Mouse (Mus musculus) MEL (cell line): ENCODE results near the gene Wdr24. TPM values are rescaled to one million over a fixed set of nuclear protein-coding genes. Genes with fewer than 3 reads are reported as not detected.
A peak's percentile ranks its signal among the peaks of the same experiment; 100 is the strongest.

ENCODE experiments used
- DNase-seq: peaks from one replicate; pipeline ENCODE4 v3.0.0; 2011; ENCODE audit warnings: low read depth, low spot score
- H3K27ac ChIP-seq: 2 replicates; pipeline ENCODE4 v1.5.1; 2012; ENCODE audit warnings: low read depth, mild to moderate bottlenecking, control low read depth, low read length, moderate library complexity; ENCODE audit not compliant: control insufficient read depth
- H3K27me3 ChIP-seq, 2 experiments: fragments of 150-350 bp in 1 of 2; sonication (generic) in 1 of 2; 2 replicates each; pipeline ENCODE4 v1.6.1; 2012; ENCODE audit warnings: low read length in 2 of 2, mild to moderate bottlenecking in 2 of 2, improper control_type of control experiment in 1 of 2, moderate library complexity in 1 of 2; ENCODE audit not compliant: insufficient read depth in 2 of 2, control insufficient read depth in 1 of 2
- H3K36me3 ChIP-seq, 2 experiments: 2 replicates each; pipeline ENCODE4 v1.6.1; 2012 to 2014; ENCODE audit warnings: low read length in 2 of 2, improper control_type of control experiment in 1 of 2, inconsistent platforms in 1 of 2, mild to moderate bottlenecking in 1 of 2; ENCODE audit not compliant: insufficient read depth in 2 of 2, control insufficient read depth in 1 of 2
- H3K4me1 ChIP-seq, 2 experiments: fragments of 150-350 bp in 1 of 2; sonication (generic) in 1 of 2; 2 replicates each; pipeline ENCODE4 v1.6.1; 2012; ENCODE audit warnings: low read length in 2 of 2, improper control_type of control experiment in 1 of 2, mild to moderate bottlenecking in 1 of 2; ENCODE audit not compliant: insufficient read depth in 2 of 2, control insufficient read depth in 1 of 2
- H3K4me3 ChIP-seq, 2 experiments: fragments of 150-350 bp in 1 of 2; sonication (generic) in 1 of 2; 2 replicates each; pipeline ENCODE4 v1.5.1; 2012; ENCODE audit warnings: low read depth in 2 of 2, low read length in 2 of 2, mild to moderate bottlenecking in 2 of 2, moderate library complexity in 2 of 2, control low read depth in 1 of 2, improper control_type of control experiment in 1 of 2; ENCODE audit not compliant: control insufficient read depth in 1 of 2, insufficient read depth in 1 of 2
- H3K79me2 ChIP-seq: 2 replicates; pipeline ENCODE4 v1.6.1; 2012; ENCODE audit warnings: mild to moderate bottlenecking, low read length, moderate library complexity; ENCODE audit not compliant: control insufficient read depth, poor library complexity, insufficient read depth
- H3K9ac ChIP-seq: 2 replicates; pipeline ENCODE4 v1.6.1; 2012; ENCODE audit warnings: low read depth, mild to moderate bottlenecking, control low read depth, low read length, moderate library complexity; ENCODE audit not compliant: control insufficient read depth, poor library complexity, severe bottlenecking
- H3K9me3 ChIP-seq: fragments of 150-350 bp; sonication (generic); replicated peaks from 2 replicates; pipeline ENCODE4 v1.6.1; 2012; ENCODE audit warnings: mild to moderate bottlenecking, low read length, improper control_type of control experiment, moderate library complexity; ENCODE audit not compliant: insufficient read depth
- BHLHE40 ChIP-seq: IDR thresholded peaks from 2 replicates; pipeline ENCODE4 v1.6.1; 2012; ENCODE audit warnings: low read depth, mild to moderate bottlenecking, inconsistent platforms, low read length, improper control_type of control experiment, borderline replicate concordance
- CHD1 ChIP-seq: IDR thresholded peaks from 2 replicates; pipeline ENCODE4 v1.6.1; 2012; ENCODE audit warnings: low read depth, mild to moderate bottlenecking, inconsistent platforms, low read length, improper control_type of control experiment
- CHD2 ChIP-seq: IDR thresholded peaks from 2 replicates; pipeline ENCODE4 v1.6.1; 2011; ENCODE audit warnings: low read length, improper control_type of control experiment
- CTCF ChIP-seq, 3 experiments: IDR thresholded peaks in 2 of 3; conservative IDR thresholded peaks in 1 of 3; 2 replicates each; pipeline ENCODE4 v1.5.1; 2011 to 2012; ENCODE audit warnings: low read length in 3 of 3, low read depth in 2 of 3, mild to moderate bottlenecking in 2 of 3, improper control_type of control experiment in 1 of 3, inconsistent platforms in 1 of 3, mixed read lengths in 1 of 3, moderate library complexity in 1 of 3; ENCODE audit not compliant: control insufficient read depth in 1 of 3, insufficient read depth in 1 of 3, poor library complexity in 1 of 3, severe bottlenecking in 1 of 3
- E2F4 ChIP-seq: IDR thresholded peaks from 2 replicates; pipeline ENCODE4 v1.6.1; 2011; ENCODE audit warnings: low read depth, low read length, improper control_type of control experiment, borderline replicate concordance
- ELF1 ChIP-seq: IDR thresholded peaks from 2 replicates; pipeline ENCODE4 v1.6.1; 2014; ENCODE audit warnings: low read depth, mild to moderate bottlenecking, inconsistent platforms, low read length, improper control_type of control experiment, moderate library complexity
- EP300 ChIP-seq, 2 experiments: IDR thresholded peaks; 2 replicates each; pipeline ENCODE4 v1.6.1; 2011; ENCODE audit warnings: improper control_type of control experiment in 2 of 2, low read length in 2 of 2, low read depth in 1 of 2, mild to moderate bottlenecking in 1 of 2
- GABPA ChIP-seq: IDR thresholded peaks from 2 replicates; pipeline ENCODE4 v1.6.1; 2012; ENCODE audit warnings: low read depth, mild to moderate bottlenecking, inconsistent platforms, low read length, improper control_type of control experiment, moderate library complexity
- GATA1 ChIP-seq: IDR thresholded peaks from 2 replicates; pipeline ENCODE4 v1.6.1; 2011; ENCODE audit warnings: low read depth, low read length, improper control_type of control experiment
- HCFC1 ChIP-seq: IDR thresholded peaks from 2 replicates; pipeline ENCODE4 v1.6.1; 2012; ENCODE audit warnings: low read depth, mild to moderate bottlenecking, inconsistent platforms, low read length, improper control_type of control experiment, moderate library complexity
- JUND ChIP-seq: IDR thresholded peaks from 2 replicates; pipeline ENCODE4 v1.6.1; 2011; ENCODE audit warnings: low read depth, mild to moderate bottlenecking, improper control_type of control experiment, low read length
- KAT2A ChIP-seq: conservative IDR thresholded peaks from 2 replicates; pipeline ENCODE4 v1.6.1; 2012; ENCODE audit warnings: low read depth, low read length, improper control_type of control experiment, inconsistent platforms
- MAFK ChIP-seq: IDR thresholded peaks from 2 replicates; pipeline ENCODE4 v1.6.1; 2011; ENCODE audit warnings: low read depth, mild to moderate bottlenecking, low read length, improper control_type of control experiment, borderline replicate concordance
- MAX ChIP-seq: IDR thresholded peaks from 2 replicates; pipeline ENCODE4 v1.6.1; 2011; ENCODE audit warnings: low read length, improper control_type of control experiment
- MAZ ChIP-seq: IDR thresholded peaks from 2 replicates; pipeline ENCODE4 v1.6.1; 2012; ENCODE audit warnings: low read depth, mild to moderate bottlenecking, inconsistent platforms, low read length, improper control_type of control experiment
- MEF2A ChIP-seq: IDR thresholded peaks from 2 replicates; pipeline ENCODE4 v1.6.1; 2014; ENCODE audit warnings: low read depth, mild to moderate bottlenecking, inconsistent platforms, low read length, improper control_type of control experiment; ENCODE audit not compliant: poor library complexity, insufficient replicate concordance, severe bottlenecking; ENCODE audit errors: extremely low read depth
- MXI1 ChIP-seq: IDR thresholded peaks from 2 replicates; pipeline ENCODE4 v1.6.1; 2011; ENCODE audit warnings: mild to moderate bottlenecking, low read depth, low read length, improper control_type of control experiment
- MYC ChIP-seq: IDR thresholded peaks from 2 replicates; pipeline ENCODE4 v1.6.1; 2011; ENCODE audit warnings: low read depth, mild to moderate bottlenecking, low read length, improper control_type of control experiment, moderate library complexity
- NELFE ChIP-seq: IDR thresholded peaks from 2 replicates; pipeline ENCODE4 v1.6.1; 2011; ENCODE audit warnings: low read depth, low read length, improper control_type of control experiment
- NRF1 ChIP-seq: IDR thresholded peaks from 2 replicates; pipeline ENCODE4 v1.6.1; 2014; ENCODE audit warnings: low read depth, mild to moderate bottlenecking, inconsistent platforms, low read length, improper control_type of control experiment, moderate library complexity; ENCODE audit not compliant: poor library complexity, insufficient read depth, severe bottlenecking
- POLR2AphosphoS2 ChIP-seq: IDR thresholded peaks from 2 replicates; pipeline ENCODE4 v1.6.1; 2011; ENCODE audit warnings: low read length, improper control_type of control experiment
- POLR2AphosphoS5 ChIP-seq: IDR thresholded peaks from 2 replicates; pipeline ENCODE4 v1.6.1; 2012; ENCODE audit warnings: low read depth, borderline replicate concordance, mild to moderate bottlenecking, inconsistent platforms, low read length, moderate library complexity, mixed read lengths
- RAD21 ChIP-seq: IDR thresholded peaks from 2 replicates; pipeline ENCODE4 v1.6.1; 2011; ENCODE audit warnings: mild to moderate bottlenecking, low read depth, low read length, improper control_type of control experiment
- RCOR1 ChIP-seq: IDR thresholded peaks from 2 replicates; pipeline ENCODE4 v1.6.1; 2012; ENCODE audit warnings: low read depth, mild to moderate bottlenecking, inconsistent platforms, low read length, improper control_type of control experiment
- SIN3A ChIP-seq: IDR thresholded peaks from 2 replicates; pipeline ENCODE4 v1.6.1; 2012; ENCODE audit warnings: low read length, improper control_type of control experiment, inconsistent platforms
- TAL1 ChIP-seq: IDR thresholded peaks from 2 replicates; pipeline ENCODE4 v1.6.1; 2012; ENCODE audit warnings: mild to moderate bottlenecking, inconsistent platforms, low read length, moderate library complexity, mixed read lengths
- TBP ChIP-seq: IDR thresholded peaks from 2 replicates; pipeline ENCODE4 v1.8.0; 2011; ENCODE audit warnings: low read depth, low read length, improper control_type of control experiment
- TCF12 ChIP-seq: IDR thresholded peaks from 2 replicates; pipeline ENCODE4 v1.6.1; 2014; ENCODE audit warnings: low read depth, mild to moderate bottlenecking, inconsistent platforms, low read length, improper control_type of control experiment, moderate library complexity
- UBTF ChIP-seq: IDR thresholded peaks from 2 replicates; pipeline ENCODE4 v1.6.1; 2012; ENCODE audit warnings: low read depth, mild to moderate bottlenecking, inconsistent platforms, low read length, improper control_type of control experiment, moderate library complexity, borderline replicate concordance; ENCODE audit not compliant: insufficient read depth
- USF1 ChIP-seq: IDR thresholded peaks from 2 replicates; pipeline ENCODE4 v1.6.1; 2014; ENCODE audit warnings: low read depth, mild to moderate bottlenecking, inconsistent platforms, low read length, improper control_type of control experiment, moderate library complexity
- USF2 ChIP-seq, 2 experiments: IDR thresholded peaks; 2 replicates each; pipeline ENCODE4 v1.6.1; 2011 to 2012; ENCODE audit warnings: improper control_type of control experiment in 2 of 2, low read length in 2 of 2, borderline replicate concordance in 1 of 2, inconsistent platforms in 1 of 2, low read depth in 1 of 2, mild to moderate bottlenecking in 1 of 2; ENCODE audit not compliant: insufficient read depth in 1 of 2
- ZC3H11A ChIP-seq: IDR thresholded peaks from 2 replicates; pipeline ENCODE4 v1.6.1; 2012; ENCODE audit warnings: low read depth, mild to moderate bottlenecking, inconsistent platforms, low read length, improper control_type of control experiment
- ZKSCAN1 ChIP-seq: IDR thresholded peaks from 2 replicates; pipeline ENCODE4 v1.6.1; 2012; ENCODE audit warnings: low read depth, mild to moderate bottlenecking, inconsistent platforms, low read length, improper control_type of control experiment, moderate library complexity
- ZMIZ1 ChIP-seq: IDR thresholded peaks from 2 replicates; pipeline ENCODE4 v1.6.1; 2012; ENCODE audit warnings: low read depth, mild to moderate bottlenecking, inconsistent platforms, low read length, improper control_type of control experiment, moderate library complexity
- polyA plus RNA-seq, 2 experiments: library from polyadenylated mRNA; stranded (reverse) in 1 of 2; unstranded in 1 of 2; fragments of >175 nt in 1 of 2; fragments of >200 nt in 1 of 2; gene quantifications; 2 replicates each; pipeline versions ENCODE4 v1.2.1 to v1.2.4; 2012; ENCODE audit warnings: low replicate concordance in 2 of 2, low read depth in 1 of 2; ENCODE audit not compliant: insufficient read length in 2 of 2, insufficient read depth in 1 of 2, missing spikeins in 1 of 2
- total RNA-seq: library from RNA; depleted of rRNA; stranded (reverse); fragments of 300-350 nt; gene quantifications from 2 replicates; pipeline ENCODE4 v1.2.3, GENCODE M21; 2012

Gene Wdr24
- total and polyA plus RNA-seq, 3 experiments = 35.0 to 38.8 TPM; not detected in 1

- peaks cover 2 to 37% of the 10 kb centered on the region in 2 experiments; a peak in 3 of 4 replicates for H3K4me1 ChIP-seq
- H3K36me3 ChIP-seq = peaks cover 0 to 13% of the 10 kb centered on the region in 2 experiments; a peak in 2 of 4 replicates
- H3K79me2 ChIP-seq = peaks cover 52% of the 10 kb centered on the region
- TF ChIP-seq MAZ (peak; percentile 25; the same call in 1 of the 2 replicates), USF2 (IDR thresholded peaks at IDR 0.05; ENCODE audit: borderline replicate concordance in 1 of 2, insufficient read depth in 1 of 2, low read depth in 1 of 2, low read length in 2 of 2) (peak in 1 of 2 experiments; percentile 83; a peak in 2 of 4 replicates), CHD2 (no peak; the same call in 1 of the 2 replicates), POLR2AphosphoS2 (peak; percentile 93), CHD1 (no peak), ZC3H11A (no peak), ZMIZ1 (peak; percentile 84), MAX (peak; percentile 87), JUND (no peak), E2F4 (no peak), TBP (no peak), GATA1 (no peak), RCOR1 (no peak), CTCF (IDR thresholded peaks at IDR 0.05 in 2 of 3, conservative IDR thresholded peaks at IDR 0.05 in 1 of 3; ENCODE audit: control insufficient read depth in 1 of 3, insufficient read depth in 1 of 3, low read depth in 2 of 3, low read length in 3 of 3, poor library complexity in 1 of 3, severe bottlenecking in 1 of 3) (0 out of 6 replicates have a peak, but pooled peaks of 1 of the 3 experiments have one; percentile 8), TCF12 (peak; percentile 55), MAFK (no peak), RAD21 (no peak), KAT2A (no peak; the same call in 1 of the 2 replicates), EP300 (IDR thresholded peaks at IDR 0.05; ENCODE audit: low read depth in 1 of 2, low read length in 2 of 2) (no peak), USF1 (peak; percentile 97), MEF2A (no peak), POLR2AphosphoS5 (no peak), NELFE (peak; percentile 93), UBTF (0 out of 2 replicates have a peak, but pooled peaks have one; percentile 36), MYC (peak; percentile 42; the same call in 1 of the 2 replicates), BHLHE40 (peak; percentile 95), ZKSCAN1 (no peak), MXI1 (peak; percentile 89), HCFC1 (peak; percentile 84), ELF1 (peak; percentile 89), GABPA (no peak), NRF1 (peak; percentile 39; the same call in 1 of the 2 replicates), TAL1 (no peak), SIN3A (peak; percentile 78; the same call in 1 of the 2 replicates)
Observed at GRCm38 (mm10) chr17:25832436-25833290, 9.2 kb downstream of the Wdr24 start.

More at GRCm38 (mm10) chr17:25832436-25833290, 9.2 kb downstream of the Wdr24 start:
- peak overlapping the region; percentile 80 to 87 for H3K4me3 ChIP-seq
- DNase-seq = peak; percentile 99
- peak overlapping the region; percentile 82 for H3K27ac ChIP-seq
- peak overlapping the region; percentile 95 for H3K9ac ChIP-seq
- no peaks in the 10 kb centered on the region for H3K9me3 ChIP-seq
- H3K27me3 ChIP-seq = no peaks in the 10 kb centered on the region
